Mouse (Mus musculus): ENCODE data around the gene Tanc2.

GRCm38 (mm10) chr11:105558091-105558490, 31.7 kb upstream of the Tanc2 start:
- TF ChIP-seq CTCF (IDR thresholded peaks at IDR 0.05) (no peak), EP300 (IDR thresholded peaks at IDR 0.05) (no peak)

Data from lung, postnatal 0 days (tissue).